9 mouse cellular contexts compared by ENCODE assay signal in genomic region chr15:83565434-83565833, GRCm38 (mm10). TPM values are rescaled to one million over a fixed set of nuclear protein-coding genes. Genes with fewer than 3 reads are reported as not detected.
DNase-seq lines count a peak whose midpoint lies in the region; ATAC-seq and TF ChIP-seq lines count a peak whose summit lies in the region.
"Had no signal": no experiment of that assay in that cellular context is flagged by ENCODE, and none has a peak within 500 bp of the region (broad histone marks: within the 10 kb centered on the region; RNA-seq: fewer than 3 reads in every experiment).

No protein-coding gene starts in this region.

- peak; percentile 48 for DNase-seq in lung, postnatal 0 days (ENCODE audit: low spot score)
- no peak for DNase-seq in lung, postnatal 14 days
- peak; percentile 41 to 47 for DNase-seq in heart, postnatal 10 days
- peak; percentile 52 to 70 for DNase-seq in spleen, postnatal 10 days (ENCODE audit: low spot score in 2 of 2)
- no peak for DNase-seq in frontal cortex, postnatal 10 days (ENCODE audit: low spot score in 2 of 2)
- DNase-seq in kidney, adult 11 months, result no peak

- no peaks in the 10 kb centered on the region for H3K9me3 ChIP-seq in lung, postnatal 0 days (ENCODE audit: low read length)
- H3K9me3 ChIP-seq in forebrain, embryonic 15.5 days, result no peaks in the 10 kb centered on the region
- H3K9me3 ChIP-seq: hindbrain, embryonic 15.5 days had no signal

- TF ChIP-seq CTCF in lung, postnatal 0 days (IDR thresholded peaks at IDR 0.05), result no peak

- intact Hi-C loops in heart, postnatal 10 days (cut with DNase I), result no loop called here

- no peak overlapping the region for H3K4me3 ChIP-seq in lung, postnatal 0 days (ENCODE audit: low read depth, low read length)
- peak overlapping the region; percentile 21; the same call in 1 of the 2 replicates for H3K4me3 ChIP-seq in brown adipose tissue, adult 24 weeks (ENCODE audit: insufficient read depth, low read depth, low read length)
- no peak overlapping the region for H3K4me3 ChIP-seq in forebrain, embryonic 15.5 days
- H3K4me3 ChIP-seq: hindbrain, embryonic 15.5 days had no signal

- H3K4me2 ChIP-seq in lung, postnatal 0 days (replicated peaks; ENCODE audit: low read depth, low read length), result 0 out of 2 replicates have a peak overlapping the region, but pooled peaks have one; percentile 8
- H3K4me2 ChIP-seq in forebrain, embryonic 15.5 days (replicated peaks), result no peak overlapping the region
- H3K4me2 ChIP-seq: hindbrain, embryonic 15.5 days had no signal

- peak overlapping the region; percentile 57 for H3K27ac ChIP-seq in lung, postnatal 0 days (ENCODE audit: low read length)
- peak overlapping the region; percentile 51 for H3K27ac ChIP-seq in brown adipose tissue, adult 24 weeks (replicated peaks; ENCODE audit: low read depth, low read length)
- no peak overlapping the region for H3K27ac ChIP-seq in forebrain, embryonic 15.5 days (replicated peaks)
- H3K27ac ChIP-seq: hindbrain, embryonic 15.5 days had no signal

- no peak for TF ChIP-seq EP300 in lung, postnatal 0 days (IDR thresholded peaks at IDR 0.05)

- 72% methylated on average over 3 of the region's 3 CpGs for WGBS in lung, postnatal 0 days
- 89% methylated on average over 3 of the region's 3 CpGs for WGBS in forebrain, embryonic 15.5 days

- no peaks in the 10 kb centered on the region; the same call in 1 of the 2 replicates for H3K4me1 ChIP-seq in lung, postnatal 0 days (ENCODE audit: insufficient read depth, low read depth, low read length)
- peaks cover 25% of the 10 kb centered on the region for H3K4me1 ChIP-seq in brown adipose tissue, adult 24 weeks (ENCODE audit: control insufficient read depth, insufficient read depth, insufficient read length, low read length)
- peaks cover 22% of the 10 kb centered on the region for H3K4me1 ChIP-seq in forebrain, embryonic 15.5 days

- no peaks in the 10 kb centered on the region for H3K36me3 ChIP-seq in lung, postnatal 0 days (ENCODE audit: insufficient read depth, low read length)
- H3K36me3 ChIP-seq in forebrain, embryonic 15.5 days, result no peaks in the 10 kb centered on the region
- H3K36me3 ChIP-seq: hindbrain, embryonic 15.5 days had no signal

- no peak overlapping the region for H3K9ac ChIP-seq in lung, postnatal 0 days (replicated peaks; ENCODE audit: low read depth)
- no peak overlapping the region for H3K9ac ChIP-seq in forebrain, embryonic 15.5 days (replicated peaks)
- H3K9ac ChIP-seq: hindbrain, embryonic 15.5 days had no signal

- peak; percentile 55 for ATAC-seq in lung, postnatal 0 days
- no peak for ATAC-seq in forebrain, embryonic 15.5 days (replicated peaks)

- H3K27me3 ChIP-seq in lung, postnatal 0 days (replicated peaks; ENCODE audit: insufficient read depth, low read length), result no peaks in the 10 kb centered on the region
- H3K27me3 ChIP-seq in forebrain, embryonic 15.5 days, result peaks cover 6% of the 10 kb centered on the region; the same call in 1 of the 2 replicates

RNA-seq across cellular contexts. Expression of gene Mcat, which starts 1.8 kb away (rescaled TPM):
- polyA plus RNA-seq in lung, postnatal 0 days (2015; fragmentation: Nextera tagmentation; extraction: Ambion mirVana), result 22.8 and 24.7 TPM in 2 replicates
- polyA plus RNA-seq in brown adipose tissue, adult 24 weeks (2012; ENCODE audit: insufficient read depth, insufficient read length, missing spikeins), result 29.1 and 29.6 TPM in 2 replicates
- total RNA-seq in heart, postnatal 10 days (2021), result 10 to 100 TPM; 31.9 to 34.1 TPM
- 36.0 and 38.8 TPM in 2 replicates for polyA plus RNA-seq in forebrain, embryonic 15.5 days (2015; fragmentation: Nextera tagmentation; extraction: Ambion mirVana)

RNA-seq across cellular contexts. Expression of gene Tspo, which starts 2.0 kb away (rescaled TPM):
- 343 and 439 TPM in 2 replicates for polyA plus RNA-seq in lung, postnatal 0 days (2015; fragmentation: Nextera tagmentation; extraction: Ambion mirVana)
- polyA plus RNA-seq in brown adipose tissue, adult 24 weeks (2012; ENCODE audit: insufficient read depth, insufficient read length, missing spikeins), result 723 and 770 TPM in 2 replicates
- 10 to 100 TPM; 81.5 to 89.5 TPM for total RNA-seq in heart, postnatal 10 days (2021)
- polyA plus RNA-seq in forebrain, embryonic 15.5 days (2015; fragmentation: Nextera tagmentation; extraction: Ambion mirVana), result 10.5 and 11.2 TPM in 2 replicates

RNA-seq across cellular contexts. Expression of gene Ttll12, which starts 29.5 kb away (rescaled TPM):
- polyA plus RNA-seq in lung, postnatal 0 days (2015; fragmentation: Nextera tagmentation; extraction: Ambion mirVana), result 12.3 TPM in 2 replicates
- polyA plus RNA-seq in brown adipose tissue, adult 24 weeks (2012; ENCODE audit: insufficient read depth, insufficient read length, missing spikeins), result 7.0 and 7.7 TPM in 2 replicates
- total RNA-seq in heart, postnatal 10 days (2021), result 1 to 10 TPM; 6.4 to 9.0 TPM
- 45.0 and 47.2 TPM in 2 replicates for polyA plus RNA-seq in forebrain, embryonic 15.5 days (2015; fragmentation: Nextera tagmentation; extraction: Ambion mirVana)

RNA-seq across cellular contexts. Expression of gene Bik, which starts 38.8 kb away (rescaled TPM):
- polyA plus RNA-seq in lung, postnatal 0 days (2015; fragmentation: Nextera tagmentation; extraction: Ambion mirVana), result 33.8 and 34.6 TPM in 2 replicates
- polyA plus RNA-seq in brown adipose tissue, adult 24 weeks (2012; ENCODE audit: insufficient read depth, insufficient read length, missing spikeins), result 4.1 TPM in 1 of 2 replicates, not detected in the other
- total RNA-seq in heart, postnatal 10 days (2021), result 10 to 100 TPM; 19.4 to 19.7 TPM
- polyA plus RNA-seq in forebrain, embryonic 15.5 days (2015; fragmentation: Nextera tagmentation; extraction: Ambion mirVana), result 0.60 and 1.2 TPM in 2 replicates

RNA-seq across cellular contexts. Expression of gene Ttll1, which starts 54.7 kb away (rescaled TPM):
- polyA plus RNA-seq in lung, postnatal 0 days (2015; fragmentation: Nextera tagmentation; extraction: Ambion mirVana), result 13.8 and 13.9 TPM in 2 replicates
- polyA plus RNA-seq in brown adipose tissue, adult 24 weeks (2012; ENCODE audit: insufficient read depth, insufficient read length, missing spikeins), result 6.0 and 7.2 TPM in 2 replicates
- total RNA-seq in heart, postnatal 10 days (2021), result 10 to 100 TPM; 36.9 to 37.0 TPM
- polyA plus RNA-seq in forebrain, embryonic 15.5 days (2015; fragmentation: Nextera tagmentation; extraction: Ambion mirVana), result 101 and 103 TPM in 2 replicates

Comparison
In these comparisons a context has a peak if more than half of its experiments do, and no peak if none do; other contexts are left out.
1. DNase-seq: peak in lung, postnatal 0 days (single experiment), heart, postnatal 10 days (2 of 2) and spleen, postnatal 10 days (2 of 2); none in lung, postnatal 14 days (single experiment), frontal cortex, postnatal 10 days (0 of 2) and kidney, adult 11 months (single experiment).
2. RNA of gene Tspo, which starts 2.0 kb away (polyA plus RNA-seq): 723 to 770 TPM in brown adipose tissue, adult 24 weeks and 343 to 439 TPM in lung, postnatal 0 days; 10.5 to 11.2 TPM in forebrain, embryonic 15.5 days; every median in the first group is over 10 times any median in the second.